Mouse (Mus musculus) ovary, adult 18-20 months (tissue): ENCODE measurements around the gene Naaladl1.

Experiments
- DNase-seq: peaks from one replicate; pipeline ENCODE4 v3.0.0; 2022; ENCODE audit warnings: low spot score, mixed read lengths

Gene Naaladl1

DNA sequence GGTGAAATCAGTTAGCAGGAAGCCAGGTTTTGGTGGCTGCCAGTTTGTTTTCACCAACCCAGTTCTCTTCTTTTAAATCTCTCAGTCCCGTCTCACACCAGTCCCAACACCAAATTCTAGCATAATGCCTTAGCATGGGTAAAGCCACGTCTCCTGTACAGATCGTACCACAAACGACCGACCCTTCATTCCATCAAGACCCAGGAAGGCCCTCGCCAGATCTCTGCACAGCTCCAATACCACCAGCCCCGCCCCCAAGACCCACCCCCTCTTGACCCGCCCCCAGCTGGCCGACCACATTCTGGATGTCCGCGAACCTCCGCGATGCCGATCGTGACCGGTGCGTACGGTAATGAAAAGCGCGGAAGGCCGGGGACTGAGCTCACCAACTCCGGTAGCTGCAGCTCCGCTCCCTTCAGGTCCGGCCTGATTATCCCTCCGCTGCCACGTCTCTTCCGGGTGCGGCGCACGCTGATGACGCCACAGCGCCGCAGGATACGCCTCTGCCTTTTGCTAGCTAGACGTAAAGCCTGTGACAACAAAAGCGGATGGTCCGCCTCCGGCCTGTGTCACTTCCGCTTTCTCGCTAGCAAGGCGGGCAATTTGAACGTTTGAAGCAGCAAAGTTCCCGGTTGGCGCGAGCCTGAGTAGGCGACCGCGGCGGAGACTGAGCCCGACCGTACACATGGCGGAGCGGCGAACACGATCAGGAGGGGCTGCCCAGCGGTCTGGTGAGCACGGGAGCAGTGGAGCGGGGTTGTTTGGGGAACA lies 20.9 kb upstream of the Naaladl1 start, which contains the start of the genes Zfpl1 and Cdca5:
Gene Zfpl1, minus strand, starts transcription at position 479 of the 771 bp plus-strand sequence.
Gene Cdca5, plus strand, starts transcription at position 506 of the 771 bp plus-strand sequence.
- peak; percentile 93 for DNase-seq

DNA sequence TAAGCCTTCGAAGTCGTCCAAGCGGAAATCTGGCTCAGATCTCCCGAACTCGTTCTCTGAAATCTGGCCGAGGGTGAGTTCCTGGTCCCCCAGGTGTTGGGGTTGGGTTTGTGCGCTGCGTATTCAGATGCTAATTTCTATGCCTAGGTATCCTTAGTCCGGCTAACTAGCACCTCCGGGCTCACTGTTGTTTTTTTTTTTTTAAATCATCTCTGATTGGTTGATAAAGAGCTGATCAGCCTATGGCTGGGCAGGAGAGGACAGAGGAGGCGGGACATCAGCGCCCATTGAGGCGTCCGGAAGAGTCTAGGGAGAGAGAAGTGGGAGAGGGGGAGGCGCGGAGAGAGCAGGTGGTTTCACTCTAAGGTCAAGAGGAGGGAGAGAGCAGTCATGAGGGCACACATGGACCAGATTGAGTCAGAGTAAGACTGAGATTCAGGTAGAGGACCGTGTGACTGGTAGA lies 20.1 kb upstream of the Naaladl1 start:
- DNase-seq, result no peak

DNA sequence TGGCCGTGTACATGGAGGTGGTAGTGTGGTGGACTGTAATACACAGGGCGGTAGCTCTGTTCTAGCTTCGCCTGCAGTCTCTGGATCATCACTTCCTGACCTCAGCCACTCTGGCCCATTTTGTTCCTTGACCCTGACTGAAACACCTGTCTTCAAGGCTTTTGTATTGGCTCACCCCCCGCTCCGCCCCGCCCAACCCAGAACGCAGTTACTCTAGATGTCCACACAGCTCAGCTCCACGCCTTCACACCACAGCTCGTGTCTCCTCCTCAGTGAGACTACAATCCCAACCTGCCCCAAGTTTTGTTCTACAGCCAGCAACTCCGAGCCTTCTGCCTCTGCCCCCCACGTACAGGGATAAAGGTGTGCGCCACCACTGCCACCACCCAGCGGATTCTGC lies 16.7 kb upstream of the Naaladl1 start:
- no peak for DNase-seq

DNA sequence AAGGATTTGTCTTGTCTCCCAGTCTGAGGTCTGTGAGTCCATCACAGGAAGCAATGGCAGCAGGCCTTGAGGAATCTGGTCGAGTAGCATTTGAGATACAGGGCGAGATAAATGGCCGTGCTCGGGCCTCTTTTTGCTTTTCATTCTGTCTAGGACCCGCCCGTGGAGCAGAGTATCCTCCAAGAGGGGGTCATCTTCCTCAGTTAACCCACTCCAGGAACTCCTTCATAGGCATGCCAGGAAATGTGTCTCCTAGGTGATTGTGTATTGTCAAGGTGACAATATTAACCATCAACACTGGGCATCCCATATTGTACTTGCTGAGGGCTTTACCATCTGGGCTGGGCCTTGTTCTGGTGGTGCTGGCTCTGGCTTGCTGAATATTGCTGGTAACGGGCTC lies 11.5 kb upstream of the Naaladl1 start, which contains the start of gene AC131692.1:
Gene AC131692.1, plus strand, starts transcription at position 301 of the 400 bp plus-strand sequence.
- no peak for DNase-seq

DNA sequence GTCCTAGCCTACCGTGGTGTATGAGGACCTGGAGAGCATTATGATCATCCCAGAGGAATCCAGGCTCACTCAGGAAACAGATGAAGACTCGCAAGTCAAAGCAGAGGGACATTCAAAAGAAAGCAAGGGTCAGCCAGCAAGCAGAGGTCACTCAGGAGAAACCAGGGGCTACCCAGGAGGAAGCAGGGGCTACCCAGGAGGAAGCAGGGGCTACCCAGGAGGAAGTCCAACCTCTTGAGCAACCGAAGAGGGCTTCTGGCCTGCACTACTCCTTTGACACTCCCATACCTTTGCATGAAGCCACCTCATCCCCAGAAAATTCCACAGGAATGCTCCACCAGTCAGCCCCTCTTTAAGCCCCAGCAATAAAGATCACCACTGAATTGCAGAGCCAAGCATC lies 7.7 kb upstream of the Naaladl1 start:
- no peak for DNase-seq

DNA sequence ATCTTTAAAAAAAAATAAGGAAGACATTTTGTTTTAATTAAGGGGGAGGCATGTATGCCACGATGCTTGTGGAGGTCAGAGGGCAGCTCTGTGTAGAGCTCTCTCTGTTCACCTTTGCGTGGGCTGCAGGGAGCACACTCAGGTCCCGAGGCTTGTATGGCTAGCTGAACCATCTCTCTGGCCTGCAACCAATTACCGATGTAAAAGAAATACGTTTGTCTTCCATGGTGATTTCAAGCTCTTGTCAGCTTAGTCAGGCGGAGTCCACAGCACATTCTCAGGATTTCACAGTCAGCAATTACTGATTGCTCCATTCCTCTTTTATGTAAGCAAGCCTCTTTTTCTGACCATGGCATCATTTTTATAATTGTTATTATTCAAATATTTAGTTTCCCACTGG lies 4.4 kb upstream of the Naaladl1 start:
- no peak for DNase-seq

DNA sequence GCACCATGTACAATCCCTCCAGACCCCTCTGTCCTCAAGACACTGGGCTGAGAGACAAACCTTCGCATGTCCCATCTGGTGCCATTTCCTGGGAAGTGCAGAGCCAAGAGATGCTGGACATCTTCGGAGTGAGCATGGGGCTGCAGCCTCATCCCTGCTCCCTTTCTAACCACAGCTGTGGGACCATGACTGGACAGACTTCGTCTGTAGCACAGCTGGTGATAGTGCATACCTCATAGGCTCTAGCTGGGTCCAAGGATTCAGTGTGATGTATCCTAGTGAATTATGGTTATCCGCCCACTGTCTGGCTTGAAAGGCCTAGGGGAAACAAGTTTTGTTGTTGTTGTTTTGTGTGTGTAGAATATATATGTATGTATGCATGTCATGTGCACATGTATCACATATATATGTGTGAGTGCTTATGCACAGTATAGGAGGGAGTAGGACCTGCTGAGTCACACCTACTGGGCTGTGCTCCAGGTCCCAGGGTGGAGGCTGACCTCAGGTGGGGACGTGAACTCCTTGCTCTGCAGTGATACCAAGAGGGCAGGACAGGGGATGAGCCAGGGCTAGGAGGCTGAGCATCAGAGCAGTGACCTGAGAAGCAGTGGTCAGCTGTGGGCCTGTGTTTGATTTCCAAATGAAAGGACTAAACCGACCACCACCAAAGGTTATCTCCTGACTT lies 3.3 kb upstream of the Naaladl1 start:
- DNase-seq, result no peak

DNA sequence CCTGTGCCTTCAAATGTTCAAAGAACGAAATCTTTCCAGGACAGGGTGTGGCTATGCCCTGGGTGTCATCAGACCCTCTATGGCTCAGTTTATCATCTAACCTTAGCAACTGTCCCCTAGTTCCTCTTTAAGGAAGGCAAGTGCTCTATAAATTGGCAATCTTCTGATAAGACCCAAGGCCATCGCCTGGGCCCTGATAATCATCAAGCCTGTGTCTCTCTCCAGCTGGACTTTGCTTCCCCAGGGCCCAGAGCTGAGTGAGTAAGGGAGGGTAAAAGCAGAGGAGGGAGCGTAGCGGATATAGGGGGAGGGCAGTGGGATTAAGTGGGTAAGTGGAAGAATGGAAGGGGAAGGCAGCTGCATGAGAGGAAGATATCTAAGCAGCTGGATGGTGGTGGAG lies 1.1 kb upstream of the Naaladl1 start:
- no peak for DNase-seq

DNA sequence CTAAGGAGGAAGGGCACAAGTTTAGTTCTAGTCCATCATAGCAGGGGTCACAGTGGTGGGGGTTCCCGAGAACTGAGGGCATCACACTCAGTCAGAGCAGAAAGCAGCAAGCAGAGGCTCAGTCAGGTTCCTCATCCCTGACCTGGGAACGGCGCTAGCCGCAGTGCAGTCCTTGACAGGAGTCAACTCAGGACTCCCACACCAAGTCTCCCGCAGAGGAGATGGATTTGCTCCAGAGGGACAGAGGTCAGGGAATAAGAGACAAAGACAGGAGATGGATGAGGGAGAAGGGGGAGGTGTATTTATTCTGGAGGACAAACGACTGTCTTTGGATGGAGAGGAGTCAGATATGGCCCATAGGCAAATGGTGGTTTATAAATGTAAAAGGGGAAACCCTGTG lies 7.5 kb downstream of the Naaladl1 start:
- no peak for DNase-seq

DNA sequence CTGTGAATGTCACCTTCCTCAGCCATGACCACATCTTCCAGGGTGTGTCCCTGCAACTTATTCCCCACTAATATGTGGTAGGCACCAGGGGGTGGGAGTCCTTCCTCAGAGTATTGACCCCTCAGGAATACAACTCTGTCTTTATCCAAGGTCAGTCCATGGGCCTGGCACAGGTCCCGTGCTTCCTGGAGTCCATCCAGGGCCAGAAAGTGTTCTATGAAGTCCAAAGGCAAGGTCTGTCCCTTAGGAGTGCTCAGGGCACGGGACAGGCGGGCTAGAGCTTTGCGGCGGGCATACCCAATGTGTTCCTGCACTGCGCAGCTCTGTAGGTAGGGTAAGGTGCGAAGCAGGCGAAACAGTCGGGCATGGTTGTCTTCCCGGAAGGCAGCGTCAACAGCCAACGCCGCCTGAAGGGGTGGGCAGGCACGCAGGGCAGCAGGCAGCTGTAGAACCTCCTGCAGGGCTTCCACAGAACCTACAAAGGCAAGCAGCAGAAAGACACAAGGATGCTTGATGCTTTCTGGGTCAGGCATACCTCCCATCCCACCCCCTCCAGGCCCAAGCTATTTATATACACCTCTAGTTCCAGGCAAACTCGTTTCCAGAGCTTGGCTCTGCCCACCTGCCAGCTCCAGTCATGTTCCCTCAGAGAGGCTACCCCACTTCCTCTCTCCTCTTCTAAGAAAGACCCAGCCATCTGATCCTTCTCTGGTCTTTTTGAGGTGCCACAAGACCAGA lies 10.7 kb downstream of the Naaladl1 start:
- no peak for DNase-seq

DNA sequence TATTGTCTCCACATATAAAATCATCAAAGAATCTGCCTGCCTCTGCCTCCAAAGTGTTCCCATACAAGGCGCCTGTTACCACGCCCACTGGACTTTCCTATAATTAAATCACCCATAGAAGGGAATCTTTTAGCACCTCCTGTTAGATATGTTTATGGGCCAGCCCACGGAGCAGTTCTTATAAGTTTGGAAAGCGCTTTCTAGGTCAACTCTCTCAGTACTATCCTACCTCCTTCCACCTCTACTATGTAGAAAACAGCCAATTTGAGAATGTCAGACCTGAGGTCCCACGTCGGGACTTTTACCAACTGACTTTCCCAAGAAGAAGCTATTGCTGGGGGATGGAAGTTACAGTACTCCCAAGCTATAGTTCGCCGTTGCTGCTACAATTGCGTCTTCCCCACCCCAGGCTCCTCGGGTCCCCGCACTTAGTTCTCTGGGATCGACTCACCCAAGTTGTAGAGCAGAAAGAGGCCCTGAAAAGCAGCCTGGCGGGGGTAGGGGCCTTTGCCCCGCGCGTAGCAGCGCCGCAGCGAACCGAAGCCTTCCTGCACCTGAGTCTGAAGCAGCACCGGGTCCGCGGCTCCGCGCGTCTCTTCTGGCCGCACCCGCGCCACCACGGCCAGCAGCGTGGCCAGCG lies 11.9 kb downstream of the Naaladl1 start:
- DNase-seq, result no peak

DNA sequence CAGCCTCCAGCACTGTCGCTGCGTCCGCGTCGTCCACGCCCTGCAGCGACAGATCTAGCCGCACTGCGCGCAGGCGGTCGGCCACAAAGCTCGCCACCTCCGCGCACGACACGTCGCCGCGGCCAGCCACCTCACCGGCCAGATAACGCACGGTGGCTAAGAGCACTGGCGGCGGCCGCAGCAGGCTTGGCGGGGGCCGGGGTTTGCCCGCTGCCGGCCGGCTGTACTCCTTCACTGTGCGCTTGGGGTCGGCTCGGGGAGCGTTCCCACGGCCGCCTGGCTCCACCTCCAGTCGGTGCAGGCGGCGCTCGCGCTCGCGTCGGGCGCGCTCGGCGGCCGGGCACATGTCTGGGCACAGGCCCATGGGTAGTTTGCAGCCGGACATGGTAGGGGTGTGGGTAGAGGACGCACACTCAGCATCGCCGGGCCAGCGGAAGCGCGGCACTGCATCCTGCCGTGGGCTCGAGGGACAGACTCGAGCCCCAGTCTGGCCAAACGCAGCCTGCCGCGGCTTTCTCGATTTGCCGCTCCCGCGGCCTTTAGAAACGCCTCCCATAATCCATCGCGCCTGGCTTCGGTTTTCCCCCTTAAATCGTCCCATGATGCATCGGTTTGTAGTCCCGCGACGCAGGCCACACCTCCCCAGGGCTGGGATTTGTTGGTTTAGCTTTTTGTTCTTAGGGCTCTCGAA lies 12.5 kb downstream of the Naaladl1 start, which contains the start of gene Sac3d1:
Gene Sac3d1, minus strand, starts transcription at position 665 of the 691 bp plus-strand sequence.
- peak; percentile 83 for DNase-seq

DNA sequence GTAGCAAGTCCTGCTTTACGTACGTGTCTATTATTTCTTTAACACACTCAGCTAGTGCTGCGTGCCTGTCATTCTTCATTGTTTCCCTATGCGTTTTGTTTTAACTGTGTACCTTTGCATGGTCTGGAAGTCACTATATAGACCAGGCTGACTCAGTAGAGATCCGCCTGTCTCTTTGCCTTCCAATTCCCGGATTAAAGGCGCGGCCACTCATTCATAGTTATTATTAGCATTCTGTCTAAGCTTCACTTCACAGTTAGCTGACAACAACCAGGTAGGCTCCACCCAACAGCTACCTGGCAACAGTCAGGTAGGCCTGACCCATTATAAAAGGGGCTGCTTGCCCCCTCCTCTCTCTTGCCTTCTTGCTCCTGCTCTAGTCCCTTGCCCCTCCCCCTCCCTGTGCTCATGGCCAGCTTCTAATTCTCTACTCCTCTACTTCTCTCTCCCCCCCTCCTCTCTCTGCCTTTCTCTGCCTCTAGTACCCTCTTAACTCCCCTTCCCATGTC lies 13.1 kb downstream of the Naaladl1 start:
- DNase-seq, result no peak

DNA sequence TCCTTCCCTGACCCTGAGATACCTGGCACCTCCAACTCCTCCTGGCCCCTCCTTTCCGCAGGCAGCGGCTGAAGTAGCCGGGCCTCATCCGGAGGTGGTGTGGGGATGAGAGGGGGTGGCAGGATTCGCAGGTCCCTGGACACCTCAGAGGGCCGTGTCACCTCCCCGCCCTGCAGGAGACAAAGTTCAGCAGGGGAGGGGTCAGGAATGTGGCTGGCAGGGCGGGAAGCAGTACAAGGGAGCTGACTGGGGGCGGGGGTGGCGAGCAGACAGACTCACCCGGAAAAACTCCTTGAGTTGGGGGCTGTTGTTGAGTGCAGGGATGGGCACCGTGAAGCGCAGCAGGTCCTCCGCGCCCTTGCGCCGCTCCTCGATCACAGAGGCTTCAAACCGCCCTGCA lies 16.2 kb downstream of the Naaladl1 start:
- no peak for DNase-seq

DNA sequence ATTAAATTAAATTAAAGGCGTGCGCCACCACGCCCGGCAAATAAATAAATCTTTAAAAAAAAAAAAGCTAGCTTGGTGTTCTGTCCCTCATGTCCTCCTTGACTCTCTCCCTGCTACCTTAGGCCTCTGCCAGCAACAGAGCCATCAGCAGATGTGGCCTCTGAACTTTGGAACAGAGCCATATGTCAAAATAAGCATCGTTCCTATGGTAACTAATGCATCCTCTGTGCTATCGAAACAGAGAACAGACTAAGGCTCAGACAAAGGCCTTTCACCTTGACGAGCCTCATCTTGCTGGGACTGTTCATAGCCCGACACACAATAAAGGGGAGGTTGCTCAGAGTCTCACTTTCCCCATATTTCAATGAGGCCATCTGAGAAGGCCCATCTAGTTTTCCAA lies 17.7 kb downstream of the Naaladl1 start:
- no peak for DNase-seq

DNA sequence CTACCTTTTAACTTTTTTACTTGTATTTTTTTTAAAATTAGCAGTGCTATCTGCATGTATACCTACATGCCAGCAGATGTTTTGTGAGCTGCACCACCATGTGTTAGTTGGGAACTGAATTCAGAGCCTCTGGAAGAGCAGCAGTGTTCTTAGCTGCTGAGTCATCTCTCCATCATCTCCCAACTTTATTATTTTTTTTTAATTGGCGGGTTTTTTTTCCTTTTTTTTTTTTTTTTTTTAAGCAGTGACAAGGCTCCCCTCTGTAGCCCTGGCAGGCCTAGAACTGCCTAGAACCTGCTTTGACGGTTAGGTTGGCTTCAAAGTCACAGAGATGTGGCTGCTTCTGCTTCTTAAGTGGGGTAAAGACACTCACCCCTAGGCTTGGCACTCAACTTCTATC lies 19.3 kb downstream of the Naaladl1 start:
- DNase-seq, result no peak

DNA sequence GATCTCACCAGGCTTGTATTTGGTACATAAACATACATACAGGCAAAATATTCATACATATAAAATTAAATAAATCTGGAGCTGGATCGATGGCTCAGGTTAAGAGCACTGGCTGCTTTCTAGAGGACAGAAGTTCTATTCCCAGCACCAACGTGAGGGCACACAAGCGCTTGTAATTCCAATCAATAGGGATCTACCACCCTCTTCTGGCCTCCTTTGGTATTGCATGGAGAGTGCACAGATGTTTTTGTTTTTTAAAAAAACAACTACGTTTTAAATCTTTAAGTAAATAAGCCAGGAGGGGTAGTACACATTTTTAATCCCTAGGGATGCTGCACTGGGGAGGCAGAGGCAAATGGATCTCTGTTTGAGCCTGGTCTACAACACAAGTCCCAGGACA lies 20.7 kb downstream of the Naaladl1 start:
- no peak for DNase-seq

DNA sequence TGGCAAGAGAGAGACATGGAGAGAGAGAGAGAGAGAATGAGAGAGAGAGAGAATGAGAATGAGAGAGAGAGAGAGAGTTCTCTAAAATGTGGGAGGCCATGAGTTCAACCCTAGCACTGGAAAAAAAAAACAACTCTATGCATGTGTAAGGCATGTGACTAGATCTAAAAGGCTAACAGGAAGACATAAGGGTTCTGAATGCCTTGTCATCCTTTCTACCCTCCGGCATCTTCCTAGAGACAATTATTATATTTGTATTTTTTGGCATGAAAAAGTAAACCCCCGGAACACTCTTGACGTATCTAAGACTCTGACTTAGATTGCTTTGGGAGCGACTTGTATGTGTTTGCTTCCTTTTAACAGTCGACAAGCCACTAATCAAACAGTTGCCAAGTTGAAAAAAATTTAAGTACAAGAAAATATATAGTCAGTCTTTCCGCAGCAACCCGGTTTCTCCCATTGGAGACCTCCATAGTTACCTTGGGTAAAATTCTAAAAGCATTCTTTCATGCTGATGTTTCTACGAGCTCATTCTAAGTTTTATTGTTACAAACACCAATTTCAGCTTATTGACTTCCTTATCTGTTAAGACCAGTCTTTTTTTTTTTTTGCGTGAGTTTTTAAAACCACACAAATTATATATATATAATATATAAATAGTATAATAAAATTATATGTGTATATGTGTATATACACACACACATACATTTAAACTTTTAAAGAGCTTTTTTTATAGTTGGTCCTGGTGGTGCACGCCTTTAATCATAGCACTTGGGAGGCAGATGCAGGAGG lies 21.4 kb downstream of the Naaladl1 start:
- DNase-seq, result no peak

DNA sequence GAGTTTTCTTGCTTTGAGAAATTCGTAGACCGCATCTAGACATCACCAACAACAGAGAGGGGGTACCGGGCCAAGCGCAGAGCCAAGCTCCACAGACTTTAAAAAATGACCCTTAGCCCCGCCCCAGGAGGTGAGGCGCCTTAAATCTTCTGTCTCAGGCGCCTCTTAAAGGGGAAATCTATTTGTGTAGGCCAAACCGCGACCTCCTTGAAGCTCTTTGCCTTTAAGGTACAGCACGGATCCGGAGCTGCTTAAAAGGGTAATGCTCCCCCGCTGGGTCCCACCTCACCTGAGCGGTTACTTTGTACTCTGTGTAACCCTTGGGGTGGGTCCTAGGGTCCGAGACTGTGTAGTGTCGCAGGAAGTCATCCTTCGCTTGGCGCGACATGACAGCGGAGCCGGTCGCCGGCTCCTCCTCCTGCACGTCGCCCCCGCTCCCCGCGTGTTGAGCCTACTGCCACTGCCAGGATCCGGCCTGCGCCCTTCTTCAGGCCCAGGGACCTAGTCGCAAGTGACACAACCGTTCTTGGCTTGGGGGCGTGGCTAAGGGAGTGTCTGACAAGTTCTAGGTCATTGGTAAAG lies 22.3 kb downstream of the Naaladl1 start, which contains the start of gene Snx15:
Gene Snx15, minus strand, starts transcription at position 545 of the 582 bp plus-strand sequence.
- peak; percentile 92 for DNase-seq
